Mouse (Mus musculus) forebrain, embryonic 14.5 days (tissue): ENCODE data around the gene Iqschfp. TPM values are rescaled to one million over a fixed set of nuclear protein-coding genes. Genes with fewer than 3 reads are reported as not detected.
"Not testable (repeated sequence)": the region's sequence is repeated elsewhere in the genome, so short reads cannot be mapped to it uniquely, and the experiment has no call there.

Experiments
- ATAC-seq: fragments of 200-750 bp; cut with Nextera tagmentation; 2 replicates; pipeline ENCODE4 v1.8.0; 2017; ENCODE audit warnings: mild to moderate bottlenecking, moderate library complexity
- DNase-seq: peaks from one replicate; pipeline ENCODE4 v3.0.0-alpha.2; 2015; ENCODE audit warnings: low spot score
- H3K27ac ChIP-seq: fragments of 300-500 bp; sonication (generic); 2 replicates; pipeline ENCODE4 v1.5.1; 2014; ENCODE audit warnings: low read depth, mild to moderate bottlenecking, control low read depth, low read length, moderate library complexity
- H3K27me3 ChIP-seq: fragments of 300-500 bp; sonication (generic); replicated peaks from 2 replicates; pipeline ENCODE4 v1.6.1; 2014; ENCODE audit warnings: low read length, control low read depth, mixed read lengths; ENCODE audit not compliant: control insufficient read depth, insufficient read depth
- H3K36me3 ChIP-seq: fragments of 300-500 bp; sonication (generic); 2 replicates; pipeline ENCODE4 v1.6.1; 2014; ENCODE audit warnings: low read length, control low read depth; ENCODE audit not compliant: control insufficient read depth, insufficient read depth
- H3K4me1 ChIP-seq: fragments of 300-500 bp; sonication (generic); 2 replicates; pipeline ENCODE4 v1.6.1; 2014; ENCODE audit warnings: antibody characterized with exemption, low read length, control low read depth; ENCODE audit not compliant: control insufficient read depth, insufficient read depth
- H3K4me2 ChIP-seq: fragments of 300-500 bp; sonication (generic); 2 replicates; pipeline ENCODE4 v1.6.1; 2014; ENCODE audit warnings: mild to moderate bottlenecking, control low read depth, low read length
- H3K4me3 ChIP-seq: fragments of 300-500 bp; sonication (generic); 2 replicates; pipeline ENCODE4 v1.5.1; 2014; ENCODE audit warnings: low read depth, low read length, control low read depth
- H3K9ac ChIP-seq: fragments of 300-500 bp; sonication (generic); 2 replicates; pipeline ENCODE4 v1.6.1; 2014; ENCODE audit warnings: mild to moderate bottlenecking, low read length, control low read depth, moderate library complexity
- H3K9me3 ChIP-seq: fragments of 300-500 bp; sonication (generic); replicated peaks from 2 replicates; pipeline ENCODE4 v1.6.1; 2016; ENCODE audit warnings: low read length, control low read depth, mixed read lengths; ENCODE audit not compliant: control insufficient read depth
- WGBS: fragments of 180-500 bp; shearing (Covaris S2); extraction: QIAGEN DNeasy Blood & Tissue Kit; methylation state at CpG from one replicate; pipeline ENCODE4 v1.1.7; 2014; 5-methylcytosine and 5-hydroxymethylcytosine counted together
- polyA plus RNA-seq: library from polyadenylated mRNA; unstranded; fragments of >200 nt; fragmentation: Nextera tagmentation; extraction: Ambion mirVana; gene quantifications from 2 replicates; pipeline ENCODE4 v1.2.1, GENCODE M21; 2014

Gene Iqschfp
- polyA plus RNA-seq, 1 experiment from 2014 or later, result 2.8 TPM

DNA sequence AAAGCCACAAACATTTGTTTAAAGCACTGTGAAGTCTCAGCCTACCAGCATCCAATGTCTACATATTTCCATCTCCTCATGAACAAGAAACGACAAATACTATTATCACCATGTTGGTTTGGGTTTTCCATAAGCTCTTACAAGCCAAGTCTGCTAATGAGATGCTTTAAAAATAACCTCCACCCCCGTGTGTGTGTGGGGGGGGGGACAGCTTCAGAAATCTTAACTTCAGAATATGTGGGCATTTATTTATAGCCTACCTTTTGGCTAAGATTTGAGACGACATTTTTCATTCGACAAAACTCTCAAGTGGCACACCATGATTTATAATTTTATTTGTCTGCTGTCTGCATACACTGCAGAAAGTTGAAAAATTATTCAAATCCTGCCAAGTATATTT, 185.4 kb downstream of the Iqschfp start:
- Histone ChIP-seq H3K36me3 (no peaks in the 10 kb centered on the region), H3K4me3 (no peak overlapping the region), H3K4me1 (peaks cover 3% of the 10 kb centered on the region), H3K9me3 (no peaks in the 10 kb centered on the region), H3K27me3 (no peaks in the 10 kb centered on the region), H3K9ac (no peak overlapping the region), H3K4me2 (no peak overlapping the region), H3K27ac (no peak overlapping the region)
- WGBS, result 80% methylated on average over 4 of the region's 4 CpGs
- ATAC-seq, result no peak
- DNase-seq, result no peak

DNA sequence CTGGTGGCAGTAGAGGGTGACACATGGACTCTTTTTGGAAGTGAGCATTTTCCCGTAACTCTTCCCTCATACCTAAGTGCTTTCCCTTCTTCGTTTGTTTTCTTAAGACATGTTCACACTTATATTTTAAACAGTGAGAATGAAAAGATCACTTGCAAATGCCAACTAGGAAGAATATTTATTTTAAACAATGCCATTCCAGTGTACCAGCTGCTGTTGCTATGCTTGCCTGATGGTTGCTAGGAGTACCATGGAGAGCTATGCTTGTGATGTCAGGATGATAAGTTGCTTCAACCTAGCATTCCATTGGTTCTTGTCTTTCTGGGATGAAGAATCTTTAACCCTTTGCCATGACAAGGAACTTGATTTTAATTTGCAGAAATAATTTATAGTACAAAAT, 193.0 kb downstream of the Iqschfp start:
- no peak overlapping the region for H3K4me3 ChIP-seq
- no peaks in the 10 kb centered on the region for H3K36me3 ChIP-seq
- ATAC-seq (no peak), DNase-seq (no peak)
- no peaks in the 10 kb centered on the region for H3K27me3 ChIP-seq
- no peak overlapping the region for H3K27ac ChIP-seq
- H3K9ac ChIP-seq, result no peak overlapping the region
- H3K9me3 ChIP-seq, result no peaks in the 10 kb centered on the region
- H3K4me2 ChIP-seq, result no peak overlapping the region
- WGBS, result 91% methylated on average over 2 of the region's 2 CpGs
- H3K4me1 ChIP-seq, result no peaks in the 10 kb centered on the region

DNA sequence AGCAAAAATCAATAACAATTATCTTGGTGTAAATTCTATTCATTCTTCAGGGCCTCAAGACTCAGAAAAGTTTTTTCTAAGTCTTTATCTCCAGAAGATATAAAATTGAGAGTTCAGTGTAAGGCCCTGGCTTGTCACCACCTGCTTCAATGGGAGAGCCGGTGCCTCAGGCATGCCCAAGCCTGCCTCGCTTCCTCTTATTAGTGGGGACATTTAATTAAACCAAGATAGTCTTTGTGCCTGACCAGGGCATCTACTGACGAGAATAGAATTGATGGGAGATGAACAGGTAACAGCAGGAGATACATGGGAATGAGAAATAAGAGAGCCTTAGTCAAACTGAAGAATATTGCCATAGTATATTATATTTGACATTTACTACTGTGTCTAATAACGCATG, 200.1 kb downstream of the Iqschfp start:
- Histone ChIP-seq H3K9ac (no peak overlapping the region), H3K27me3 (no peaks in the 10 kb centered on the region), H3K4me1 (no peaks in the 10 kb centered on the region), H3K36me3 (no peaks in the 10 kb centered on the region), H3K9me3 (no peaks in the 10 kb centered on the region), H3K4me3 (no peak overlapping the region), H3K27ac (no peak overlapping the region), H3K4me2 (no peak overlapping the region)
- ATAC-seq, result no peak
- no peak for DNase-seq
- WGBS, result 66% methylated on average over 4 of the region's 4 CpGs

DNA sequence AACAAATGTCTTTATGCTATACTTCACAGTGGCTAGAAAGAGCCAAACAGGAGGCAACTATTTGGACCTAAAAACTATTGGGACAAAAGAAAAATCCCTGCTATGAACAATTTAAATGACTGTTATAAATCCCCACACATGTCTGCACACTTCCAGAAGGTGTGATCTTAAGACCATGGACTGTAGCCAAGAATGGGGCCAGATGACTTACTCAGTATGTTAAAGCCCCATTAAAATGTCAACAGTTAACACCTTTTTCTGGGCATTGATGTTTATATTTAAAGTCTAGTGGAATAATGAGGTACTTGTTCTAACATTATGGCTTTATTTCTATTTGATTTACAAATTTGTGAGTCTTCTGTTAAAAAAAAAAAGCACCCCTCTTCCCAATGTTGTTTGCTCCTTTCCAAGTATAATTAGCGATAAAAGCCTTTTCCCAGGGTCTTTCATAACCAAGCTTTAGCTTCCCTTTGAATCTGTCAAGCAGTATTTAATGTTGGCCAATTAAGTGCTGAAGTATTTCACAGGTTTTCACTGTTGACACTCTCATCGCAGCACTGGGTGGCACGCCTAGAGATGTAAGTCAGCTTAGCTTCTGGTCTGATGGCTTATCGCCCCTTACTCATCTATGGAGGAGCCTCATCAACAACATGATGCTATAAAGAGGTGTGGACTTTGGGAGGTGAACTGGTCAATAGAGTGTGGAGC, 204.8 kb downstream of the Iqschfp start:
- 27% methylated on average over 4 of the region's 4 CpGs for WGBS
- Histone ChIP-seq H3K9ac (no peak overlapping the region), H3K4me3 (no peak overlapping the region), H3K27me3 (no peaks in the 10 kb centered on the region), H3K9me3 (no peaks in the 10 kb centered on the region), H3K4me1 (no peaks in the 10 kb centered on the region), H3K4me2 (no peak overlapping the region), H3K27ac (no peak overlapping the region), H3K36me3 (no peaks in the 10 kb centered on the region)
- DNase-seq (peak; percentile 91), ATAC-seq (peak; percentile 88; the same call in 1 of the 2 replicates)

DNA sequence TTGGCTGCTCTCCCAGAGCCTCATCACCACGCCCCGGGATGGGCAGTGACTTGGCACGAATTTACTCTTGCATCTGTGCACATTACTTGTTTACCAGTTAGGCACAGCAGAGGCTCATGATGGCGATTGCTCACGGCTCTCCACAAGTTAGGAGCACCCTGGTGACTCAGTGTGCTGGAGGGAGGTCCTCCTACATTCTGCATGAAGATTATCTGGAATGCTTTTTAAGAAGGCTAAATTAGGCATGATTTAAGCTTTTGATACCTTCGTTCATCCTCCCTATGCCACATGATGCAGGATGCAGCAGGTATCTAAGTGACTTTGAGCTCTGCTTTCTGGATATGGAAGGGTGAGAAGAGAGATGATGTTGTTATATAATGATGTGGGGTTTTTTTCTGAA, 207.5 kb downstream of the Iqschfp start:
- H3K9me3 ChIP-seq, H3K4me2 ChIP-seq, H3K36me3 ChIP-seq, DNase-seq, H3K27me3 ChIP-seq, ATAC-seq, H3K9ac ChIP-seq, H3K4me1 ChIP-seq, H3K27ac ChIP-seq, H3K4me3 ChIP-seq: not testable (repeated sequence)
- 83% methylated on average over 6 of the region's 6 CpGs for WGBS

DNA sequence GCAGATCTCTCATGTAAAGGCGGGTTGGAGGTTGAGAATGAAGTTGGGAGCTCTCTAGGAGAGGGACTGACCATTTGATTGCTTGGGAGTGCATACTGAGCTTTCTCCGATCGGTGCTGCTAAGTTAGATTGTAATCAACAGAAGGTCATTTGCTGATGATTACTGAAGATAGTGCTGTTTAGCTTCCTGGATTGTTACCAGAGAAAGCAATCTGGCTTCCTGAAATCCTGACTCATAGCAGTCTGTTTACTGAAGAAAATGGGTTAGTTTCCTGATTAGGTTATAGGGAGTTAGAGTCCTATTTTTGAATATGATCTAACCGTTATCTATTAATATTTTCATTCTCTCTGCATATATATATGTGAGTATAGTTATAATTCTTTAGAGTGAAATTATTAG, 209.3 kb downstream of the Iqschfp start:
- Histone ChIP-seq H3K36me3 (no peaks in the 10 kb centered on the region), H3K27me3 (no peaks in the 10 kb centered on the region), H3K27ac (no peak overlapping the region), H3K9me3 (no peaks in the 10 kb centered on the region), H3K9ac (no peak overlapping the region), H3K4me2 (no peak overlapping the region), H3K4me1 (no peaks in the 10 kb centered on the region), H3K4me3 (no peak overlapping the region)
- ATAC-seq (no peak), DNase-seq (peak; percentile 42)
- WGBS, result 72% methylated on average over 4 of the region's 4 CpGs

DNA sequence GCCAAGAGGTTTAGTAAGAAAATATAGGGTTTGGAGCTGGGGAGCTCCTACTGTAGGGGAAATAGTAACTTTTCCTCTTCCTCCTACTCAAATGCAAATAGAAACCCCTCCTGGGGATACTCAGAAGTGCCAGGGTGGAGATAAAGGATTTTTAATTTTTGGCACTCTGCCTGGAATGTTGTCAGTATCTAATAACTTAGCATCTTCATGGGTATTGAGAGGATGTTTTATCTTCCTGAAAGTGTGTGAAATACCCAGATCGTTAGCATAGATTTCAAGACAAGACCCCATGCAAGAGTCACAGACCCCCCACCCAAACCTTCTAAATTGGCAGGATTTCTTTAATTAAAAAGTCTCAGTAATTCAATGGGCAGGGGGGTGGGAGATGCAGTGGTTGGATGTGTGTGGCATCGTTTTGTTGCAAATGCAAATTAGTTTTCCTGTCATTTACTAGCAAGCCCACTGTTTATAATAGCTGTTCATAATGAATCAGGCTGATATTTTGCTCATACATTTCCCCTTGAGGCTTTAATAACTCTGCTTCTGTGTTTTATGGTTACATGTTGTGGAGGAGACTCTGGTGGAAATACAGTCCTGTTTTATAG, 213.2 kb downstream of the Iqschfp start:
- WGBS, result 27% methylated on average over 2 of the region's 2 CpGs
- H3K9me3 ChIP-seq, result no peaks in the 10 kb centered on the region
- H3K27ac ChIP-seq, result no peak overlapping the region
- no peaks in the 10 kb centered on the region for H3K36me3 ChIP-seq
- H3K9ac ChIP-seq, result no peak overlapping the region
- no peaks in the 10 kb centered on the region for H3K27me3 ChIP-seq
- no peak overlapping the region for H3K4me3 ChIP-seq
- ATAC-seq (no peak), DNase-seq (peak; percentile 49)
- H3K4me1 ChIP-seq, result no peaks in the 10 kb centered on the region
- H3K4me2 ChIP-seq, result no peak overlapping the region

DNA sequence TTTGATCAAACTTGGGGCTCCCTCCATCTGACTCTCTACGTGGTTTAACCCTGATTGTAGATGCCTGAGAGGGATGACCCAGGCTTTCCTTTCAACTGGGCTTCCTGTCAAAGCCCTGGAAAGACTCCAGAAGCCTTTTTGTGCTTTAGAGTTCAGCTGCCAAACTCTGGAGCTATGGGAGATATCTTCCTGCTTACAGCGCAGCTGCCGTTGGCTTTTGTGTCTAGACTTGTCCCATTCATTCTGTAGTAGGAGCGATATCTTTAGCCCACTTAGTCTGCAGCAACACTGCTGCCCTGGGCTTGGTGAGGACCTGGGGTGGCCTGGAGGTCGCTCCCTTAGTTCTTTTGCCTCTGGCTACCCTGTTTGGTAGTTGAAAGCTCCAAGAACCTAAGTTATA, 229.3 kb downstream of the Iqschfp start:
- no peaks in the 10 kb centered on the region for H3K4me1 ChIP-seq
- ATAC-seq (no peak), DNase-seq (peak; percentile 34)
- H3K9ac ChIP-seq, result no peak overlapping the region
- H3K4me3 ChIP-seq, result no peak overlapping the region
- no peaks in the 10 kb centered on the region for H3K9me3 ChIP-seq
- H3K27ac ChIP-seq, result no peak overlapping the region
- H3K36me3 ChIP-seq, result no peaks in the 10 kb centered on the region
- no peak overlapping the region for H3K4me2 ChIP-seq
- WGBS, result 52% methylated on average over 5 of the region's 5 CpGs
- H3K27me3 ChIP-seq, result no peaks in the 10 kb centered on the region

DNA sequence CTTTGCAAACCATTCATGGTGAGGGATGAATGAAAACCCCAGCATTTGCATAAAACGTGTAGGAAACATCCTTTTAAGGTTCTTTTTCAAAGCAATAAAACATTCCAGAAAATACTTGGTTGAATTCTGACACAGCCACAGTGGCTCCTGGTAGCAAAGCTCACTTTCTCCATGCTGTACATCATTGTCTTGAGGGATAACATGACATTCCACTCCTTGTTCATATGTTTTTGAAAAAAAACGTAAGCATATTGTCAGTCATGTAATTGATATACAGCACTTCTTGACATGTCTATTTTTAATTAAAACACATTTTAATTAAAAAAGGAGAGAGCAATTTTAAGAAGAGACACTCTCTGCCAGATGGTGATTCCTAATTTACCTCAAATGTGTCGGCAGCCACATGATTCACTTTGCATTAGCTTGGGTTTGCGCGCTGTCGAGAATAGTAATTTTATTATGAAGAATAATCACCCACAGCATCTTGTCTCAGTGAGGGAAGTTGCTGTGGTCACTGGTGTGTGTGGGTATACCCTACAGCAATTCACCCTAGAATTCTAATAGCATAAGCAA, 234.3 kb downstream of the Iqschfp start:
- no peaks in the 10 kb centered on the region for H3K27me3 ChIP-seq
- no peaks in the 10 kb centered on the region for H3K36me3 ChIP-seq
- no peaks in the 10 kb centered on the region for H3K4me1 ChIP-seq
- H3K4me2 ChIP-seq, result no peak overlapping the region
- H3K4me3 ChIP-seq, result no peak overlapping the region
- WGBS, result 57% methylated on average over 6 of the region's 6 CpGs
- DNase-seq (peak; percentile 61), ATAC-seq (peak; percentile 34; the same call in 1 of the 2 replicates)
- no peak overlapping the region for H3K27ac ChIP-seq
- H3K9me3 ChIP-seq, result no peaks in the 10 kb centered on the region
- H3K9ac ChIP-seq, result no peak overlapping the region
